Mouse (Mus musculus): ENCODE measurements at regions not wholly inside any gene's neighbourhood (a gene's known extent, or its start where the extent isn't known, plus 50 kb on each side); places are given as distances from the start of the nearest gene placed in this dataset.

DNA sequence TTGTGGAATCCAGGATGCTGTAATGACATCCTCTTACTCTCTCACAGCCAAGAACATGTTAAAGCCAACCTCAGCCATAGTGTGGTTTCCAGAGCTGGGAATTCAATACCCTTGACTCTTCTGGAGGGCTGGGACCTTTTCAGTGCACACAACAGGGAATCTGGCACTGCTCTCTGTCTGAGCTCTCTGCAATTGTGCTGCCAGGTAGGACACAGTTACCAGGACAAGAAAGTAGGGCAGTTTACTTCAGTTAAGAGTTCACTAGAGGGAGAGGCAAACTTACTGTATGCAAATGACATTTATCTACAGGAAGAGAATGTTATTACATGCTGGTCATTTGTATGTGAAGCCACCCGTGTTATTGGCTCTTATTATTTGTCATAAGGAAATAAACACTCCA is 197.6 kb downstream of the Arl4a start:
- 65% methylated on average over 1 of the region's 1 CpGs for WGBS
- Histone ChIP-seq H3K4me1 (ENCODE audit: control insufficient read depth, insufficient read depth, low read length) (no peaks in the 10 kb centered on the region), H3K36me3 (ENCODE audit: control insufficient read depth, insufficient read depth, low read length) (no peaks in the 10 kb centered on the region), H3K9ac (ENCODE audit: low read depth, low read length) (no peak overlapping the region), H3K79me2 (ENCODE audit: control insufficient read depth, insufficient read depth, low read length) (no peaks in the 10 kb centered on the region), H3K27me3 (ENCODE audit: control insufficient read depth, insufficient read depth, low read length) (no peaks in the 10 kb centered on the region), H3K27ac (replicated peaks; ENCODE audit: insufficient read depth, low read depth, low read length) (no peak overlapping the region), H3K4me3 (ENCODE audit: insufficient read depth, low read depth, low read length) (no peak overlapping the region)
- TF ChIP-seq POLR2A (IDR thresholded peaks at IDR 0.05; ENCODE audit: extremely low read depth, insufficient read depth, low read length) (no peak), CTCF (IDR thresholded peaks at IDR 0.05; ENCODE audit: low read depth, low read length) (no peak)
- DNase-seq (ENCODE audit: extremely low read depth, low read depth, low spot score), result no peak

DNA sequence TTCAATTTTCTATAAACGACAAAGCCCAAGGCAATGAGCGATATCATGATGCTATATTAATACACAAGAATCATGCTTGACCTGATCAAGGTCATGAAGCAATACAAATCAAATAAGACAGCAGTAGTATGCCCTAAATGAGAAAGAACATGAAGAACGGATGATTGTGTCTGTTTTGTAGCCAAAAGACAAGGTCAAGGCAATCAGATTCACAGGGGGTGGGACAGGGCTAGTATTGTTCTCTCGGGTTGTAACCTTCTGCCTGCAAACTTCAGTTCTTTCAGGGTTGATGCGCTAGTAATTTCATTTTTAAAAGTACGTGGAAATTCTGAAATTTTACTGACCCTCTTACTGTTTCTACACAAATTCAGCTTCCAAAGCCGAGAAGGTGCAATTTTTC is 206.7 kb downstream of the Arl4a start:
- Histone ChIP-seq H3K79me2 (ENCODE audit: control insufficient read depth, insufficient read depth, low read length) (no peaks in the 10 kb centered on the region), H3K27me3 (ENCODE audit: control insufficient read depth, insufficient read depth, low read length) (no peaks in the 10 kb centered on the region), H3K36me3 (ENCODE audit: control insufficient read depth, insufficient read depth, low read length) (no peaks in the 10 kb centered on the region), H3K9ac (ENCODE audit: low read depth, low read length) (no peak overlapping the region), H3K4me1 (ENCODE audit: control insufficient read depth, insufficient read depth, low read length) (no peaks in the 10 kb centered on the region), H3K27ac (replicated peaks; ENCODE audit: insufficient read depth, low read depth, low read length) (no peak overlapping the region), H3K4me3 (ENCODE audit: insufficient read depth, low read depth, low read length) (no peak overlapping the region)
- TF ChIP-seq CTCF (IDR thresholded peaks at IDR 0.05; ENCODE audit: low read depth, low read length), result no peak
- DNase-seq (ENCODE audit: extremely low read depth, low read depth, low spot score), result no peak
- 85% methylated on average over 7 of the region's 7 CpGs for WGBS

DNA sequence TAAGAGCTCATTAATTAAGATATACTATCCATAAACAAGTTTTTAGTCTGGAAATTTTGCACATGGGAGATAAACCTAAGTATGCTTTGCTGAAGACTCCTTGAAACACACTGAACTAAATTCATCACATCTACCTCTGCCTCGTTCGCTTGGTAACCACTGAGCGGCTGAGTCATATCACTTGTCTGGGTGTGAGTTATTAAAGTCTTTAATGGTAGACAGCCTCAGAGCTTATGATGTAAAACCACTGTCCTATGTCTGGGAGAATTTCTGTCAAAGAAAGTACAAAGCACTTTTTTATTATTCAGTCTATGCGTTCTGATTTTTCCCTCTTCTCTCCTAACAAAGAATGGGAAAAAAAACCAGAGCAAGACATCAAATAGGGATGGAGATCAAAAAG is 207.3 kb downstream of the Arl4a start:
- 92% methylated on average over 4 of the region's 4 CpGs for WGBS
- Histone ChIP-seq H3K9ac (ENCODE audit: low read depth, low read length) (no peak overlapping the region), H3K79me2 (ENCODE audit: control insufficient read depth, insufficient read depth, low read length) (no peaks in the 10 kb centered on the region), H3K4me1 (ENCODE audit: control insufficient read depth, insufficient read depth, low read length) (no peaks in the 10 kb centered on the region), H3K27ac (replicated peaks; ENCODE audit: insufficient read depth, low read depth, low read length) (no peak overlapping the region), H3K27me3 (ENCODE audit: control insufficient read depth, insufficient read depth, low read length) (no peaks in the 10 kb centered on the region), H3K4me3 (ENCODE audit: insufficient read depth, low read depth, low read length) (no peak overlapping the region), H3K36me3 (ENCODE audit: control insufficient read depth, insufficient read depth, low read length) (no peaks in the 10 kb centered on the region)
- no peak for DNase-seq (ENCODE audit: extremely low read depth, low read depth, low spot score)
- TF ChIP-seq CTCF (IDR thresholded peaks at IDR 0.05; ENCODE audit: low read depth, low read length) (no peak), POLR2A (IDR thresholded peaks at IDR 0.05; ENCODE audit: extremely low read depth, insufficient read depth, low read length) (no peak)

GRCm38 (mm10) chr12:39822671-39823070 is 215.2 kb downstream of the Arl4a start:
- H3K9ac ChIP-seq (ENCODE audit: low read depth, low read length), result no peak overlapping the region
- H3K79me2 ChIP-seq (ENCODE audit: control insufficient read depth, insufficient read depth, low read length), result no peaks in the 10 kb centered on the region
- no peaks in the 10 kb centered on the region for H3K27me3 ChIP-seq (ENCODE audit: control insufficient read depth, insufficient read depth, low read length)
- H3K4me3 ChIP-seq (ENCODE audit: insufficient read depth, low read depth, low read length), result no peak overlapping the region
- H3K4me1 ChIP-seq (ENCODE audit: control insufficient read depth, insufficient read depth, low read length), result no peaks in the 10 kb centered on the region
- no peak overlapping the region for H3K27ac ChIP-seq (replicated peaks; ENCODE audit: insufficient read depth, low read depth, low read length)
- 79% methylated on average over 3 of the region's 3 CpGs for WGBS
- TF ChIP-seq CTCF (IDR thresholded peaks at IDR 0.05; ENCODE audit: low read depth, low read length) (no peak), POLR2A (IDR thresholded peaks at IDR 0.05; ENCODE audit: extremely low read depth, insufficient read depth, low read length) (no peak)
- H3K36me3 ChIP-seq (ENCODE audit: control insufficient read depth, insufficient read depth, low read length), result no peaks in the 10 kb centered on the region
- no peak for DNase-seq (ENCODE audit: extremely low read depth, low read depth, low spot score)

DNA sequence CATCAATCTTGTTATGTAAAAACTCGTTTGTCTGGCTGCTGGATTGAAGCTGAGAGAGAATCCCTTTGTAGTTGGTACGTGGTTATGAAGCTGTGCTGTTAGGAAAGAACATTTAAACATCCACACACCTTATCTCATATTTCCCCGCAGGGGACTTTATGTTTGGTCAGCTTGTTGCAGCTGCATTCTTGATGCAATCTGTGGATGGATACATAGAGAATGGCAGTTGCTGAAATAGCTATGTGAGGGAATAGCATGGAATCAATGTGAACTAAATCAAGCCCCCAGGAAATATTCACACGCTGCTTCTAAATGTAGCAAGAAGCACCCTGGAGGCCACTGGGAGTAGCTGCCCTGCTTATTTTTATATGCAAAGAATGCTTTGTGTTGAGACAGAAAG is 236.3 kb downstream of the Arl4a start:
- TF ChIP-seq CTCF (IDR thresholded peaks at IDR 0.05; ENCODE audit: low read depth, low read length) (no peak), POLR2A (IDR thresholded peaks at IDR 0.05; ENCODE audit: extremely low read depth, insufficient read depth, low read length) (no peak)
- 57% methylated on average over 4 of the region's 4 CpGs for WGBS
- Histone ChIP-seq H3K9ac (ENCODE audit: low read depth, low read length) (no peak overlapping the region), H3K36me3 (ENCODE audit: control insufficient read depth, insufficient read depth, low read length) (no peaks in the 10 kb centered on the region), H3K4me3 (ENCODE audit: insufficient read depth, low read depth, low read length) (no peak overlapping the region), H3K4me1 (ENCODE audit: control insufficient read depth, insufficient read depth, low read length) (no peaks in the 10 kb centered on the region), H3K27ac (replicated peaks; ENCODE audit: insufficient read depth, low read depth, low read length) (no peak overlapping the region), H3K79me2 (ENCODE audit: control insufficient read depth, insufficient read depth, low read length) (no peaks in the 10 kb centered on the region), H3K27me3 (ENCODE audit: control insufficient read depth, insufficient read depth, low read length) (no peaks in the 10 kb centered on the region)
- no peak for DNase-seq (ENCODE audit: extremely low read depth, low read depth, low spot score)

GRCm38 (mm10) chr12:39797843-39798242 is 240.0 kb downstream of the Arl4a start:
- no peak for TF ChIP-seq POLR2A (IDR thresholded peaks at IDR 0.05; ENCODE audit: extremely low read depth, insufficient read depth, low read length)
- TF ChIP-seq CTCF (IDR thresholded peaks at IDR 0.05; ENCODE audit: low read depth, low read length), result no peak
- Histone ChIP-seq H3K4me1 (ENCODE audit: control insufficient read depth, insufficient read depth, low read length) (no peaks in the 10 kb centered on the region), H3K27me3 (ENCODE audit: control insufficient read depth, insufficient read depth, low read length) (no peaks in the 10 kb centered on the region), H3K36me3 (ENCODE audit: control insufficient read depth, insufficient read depth, low read length) (no peaks in the 10 kb centered on the region), H3K79me2 (ENCODE audit: control insufficient read depth, insufficient read depth, low read length) (no peaks in the 10 kb centered on the region), H3K4me3 (ENCODE audit: insufficient read depth, low read depth, low read length) (no peak overlapping the region), H3K27ac (replicated peaks; ENCODE audit: insufficient read depth, low read depth, low read length) (no peak overlapping the region), H3K9ac (ENCODE audit: low read depth, low read length) (no peak overlapping the region)
- 96% methylated on average over 2 of the region's 2 CpGs for WGBS
- DNase-seq (ENCODE audit: extremely low read depth, low read depth, low spot score), result no peak
